Mouse (Mus musculus): Measurements from ENCODE around the gene Isyna1. TPM values are rescaled to one million over a fixed set of nuclear protein-coding genes. Genes with fewer than 3 reads are reported as not detected.
A peak's percentile ranks its signal among the peaks of the same experiment; 100 is the strongest.

Gene Isyna1
- polyA plus RNA-seq, 1 experiment from 2014 or later: 86.8 TPM

DNA sequence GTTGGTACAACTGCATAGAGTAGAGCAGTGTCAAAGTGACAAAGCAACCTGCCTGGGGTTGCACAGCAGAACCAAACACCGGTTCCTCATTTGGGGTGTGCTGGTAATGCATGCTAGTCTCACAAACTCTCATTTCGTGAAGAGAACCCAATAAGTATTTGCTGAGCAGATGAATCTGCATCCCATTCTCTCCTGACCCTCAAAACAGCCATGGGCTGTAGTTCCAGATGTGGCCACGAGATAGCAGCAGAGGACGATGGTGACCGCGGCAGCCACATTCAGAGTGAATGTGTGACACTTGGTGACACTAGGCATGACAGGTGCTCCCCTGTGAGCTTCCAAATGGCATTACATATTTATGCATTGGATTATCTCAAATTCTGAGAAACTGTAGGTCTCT lies 17.7 kb downstream of the Isyna1 start:
- ATAC-seq (ENCODE audit: low FRiP score): no peak
- peak; percentile 82 for DNase-seq (ENCODE audit: low spot score)
- peak overlapping the region; percentile 30 for H3K4me3 ChIP-seq (replicated peaks; ENCODE audit: low read length)
- H3K4me2 ChIP-seq (replicated peaks): peak overlapping the region; percentile 92
- peaks cover 38% of the 10 kb centered on the region for H3K4me1 ChIP-seq (replicated peaks; ENCODE audit: control insufficient read depth, insufficient read depth, low read length)
- H3K9me3 ChIP-seq (ENCODE audit: control insufficient read depth, low read length): no peaks in the 10 kb centered on the region
- H3K9ac ChIP-seq: peak overlapping the region; percentile 22; the same call in 1 of the 2 replicates
- H3K36me3 ChIP-seq (replicated peaks; ENCODE audit: control insufficient read depth, insufficient read depth): no peaks in the 10 kb centered on the region
- H3K27me3 ChIP-seq (ENCODE audit: control insufficient read depth, insufficient read depth, low read length): no peaks in the 10 kb centered on the region
- 2% methylated on average over 6 of the region's 6 CpGs for WGBS
- peak overlapping the region; percentile 9; the same call in 1 of the 2 replicates for H3K27ac ChIP-seq

DNA sequence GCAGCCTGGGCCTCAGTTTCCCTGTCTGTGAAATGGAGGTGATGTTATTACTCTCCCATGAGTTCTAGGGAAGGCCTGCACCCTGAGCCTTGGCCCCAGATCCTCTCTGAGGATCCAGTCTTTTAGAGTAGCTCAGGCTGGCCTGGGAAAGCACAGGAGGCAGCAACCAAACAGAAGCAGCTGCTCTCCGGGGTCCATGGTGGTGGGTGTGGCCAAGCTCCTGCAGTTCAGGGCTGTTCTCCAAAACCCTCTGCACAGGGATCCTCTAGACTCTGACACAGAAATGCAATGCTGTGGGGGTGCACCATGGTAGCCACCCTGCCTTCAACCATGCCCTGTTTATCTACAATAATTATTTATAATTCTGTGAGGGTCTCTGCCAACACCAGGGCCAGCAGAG lies 19.6 kb downstream of the Isyna1 start:
- WGBS: 9% methylated on average over 1 of the region's 1 CpGs
- Histone ChIP-seq H3K4me3 (replicated peaks; ENCODE audit: low read length) (no peak overlapping the region), H3K4me2 (replicated peaks) (no peak overlapping the region), H3K9ac (no peak overlapping the region), H3K27ac (no peak overlapping the region), H3K9me3 (ENCODE audit: control insufficient read depth, low read length) (no peaks in the 10 kb centered on the region), H3K4me1 (replicated peaks; ENCODE audit: control insufficient read depth, insufficient read depth, low read length) (peaks cover 28% of the 10 kb centered on the region), H3K36me3 (replicated peaks; ENCODE audit: control insufficient read depth, insufficient read depth) (no peaks in the 10 kb centered on the region), H3K27me3 (ENCODE audit: control insufficient read depth, insufficient read depth, low read length) (no peaks in the 10 kb centered on the region)
- no peak for DNase-seq (ENCODE audit: low spot score)
- no peak for ATAC-seq (ENCODE audit: low FRiP score)

DNA sequence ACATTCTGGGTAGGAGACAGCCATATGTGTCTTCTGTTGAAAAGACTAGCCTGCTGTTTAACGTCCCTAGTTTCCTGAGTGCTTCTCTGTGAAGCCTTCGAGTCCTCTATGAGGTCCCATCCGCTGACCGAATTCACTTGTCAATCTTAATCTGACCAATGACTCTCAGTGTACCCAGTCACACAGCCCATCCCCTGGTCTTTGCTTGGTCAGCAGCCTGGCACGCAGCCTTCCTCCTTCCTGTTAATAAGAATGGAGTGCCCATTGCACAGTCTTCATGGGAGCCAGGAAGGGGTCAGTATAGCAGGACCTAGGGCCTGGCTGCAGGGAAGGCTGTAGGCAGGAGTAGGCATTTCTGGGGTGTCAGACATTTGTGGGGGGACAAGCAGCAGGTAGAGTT lies 20.3 kb downstream of the Isyna1 start:
- no peak overlapping the region for H3K27ac ChIP-seq
- no peaks in the 10 kb centered on the region for H3K36me3 ChIP-seq (replicated peaks; ENCODE audit: control insufficient read depth, insufficient read depth)
- H3K27me3 ChIP-seq (ENCODE audit: control insufficient read depth, insufficient read depth, low read length): no peaks in the 10 kb centered on the region
- H3K4me3 ChIP-seq (replicated peaks; ENCODE audit: low read length): no peak overlapping the region
- peaks cover 23% of the 10 kb centered on the region for H3K4me1 ChIP-seq (replicated peaks; ENCODE audit: control insufficient read depth, insufficient read depth, low read length)
- H3K9me3 ChIP-seq (ENCODE audit: control insufficient read depth, low read length): no peaks in the 10 kb centered on the region
- H3K9ac ChIP-seq: no peak overlapping the region
- ATAC-seq (ENCODE audit: low FRiP score) (no peak), DNase-seq (ENCODE audit: low spot score) (no peak)
- no peak overlapping the region for H3K4me2 ChIP-seq (replicated peaks)
- WGBS: 77% methylated on average over 5 of the region's 5 CpGs

DNA sequence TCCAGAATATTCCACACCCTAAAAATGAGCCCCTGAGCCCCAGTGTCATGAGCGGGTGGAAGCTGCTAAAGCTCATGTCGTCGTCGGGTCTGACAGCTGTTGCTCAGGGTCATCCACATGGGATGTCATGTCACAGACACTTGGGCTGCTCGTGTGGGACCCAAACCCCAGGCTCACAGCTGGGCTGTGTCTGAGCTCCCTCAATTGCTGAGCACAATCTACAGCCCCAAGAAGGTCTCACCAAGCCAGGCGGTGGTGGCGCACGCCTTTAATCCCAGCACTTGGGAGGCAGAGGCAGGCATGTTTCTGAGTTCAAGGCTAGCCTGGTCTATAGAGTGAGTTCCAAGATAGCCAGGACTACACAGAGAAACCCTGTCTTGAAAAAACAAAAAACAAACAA lies 21.1 kb downstream of the Isyna1 start:
- WGBS: 86% methylated on average over 8 of the region's 8 CpGs
- Histone ChIP-seq H3K9ac (no peak overlapping the region), H3K27me3 (ENCODE audit: control insufficient read depth, insufficient read depth, low read length) (no peaks in the 10 kb centered on the region), H3K4me2 (replicated peaks) (no peak overlapping the region), H3K4me1 (replicated peaks; ENCODE audit: control insufficient read depth, insufficient read depth, low read length) (peaks cover 14% of the 10 kb centered on the region), H3K9me3 (ENCODE audit: control insufficient read depth, low read length) (no peaks in the 10 kb centered on the region), H3K27ac (no peak overlapping the region), H3K36me3 (replicated peaks; ENCODE audit: control insufficient read depth, insufficient read depth) (no peaks in the 10 kb centered on the region), H3K4me3 (replicated peaks; ENCODE audit: low read length) (no peak overlapping the region)
- DNase-seq (ENCODE audit: low spot score) (no peak), ATAC-seq (ENCODE audit: low FRiP score) (no peak)

DNA sequence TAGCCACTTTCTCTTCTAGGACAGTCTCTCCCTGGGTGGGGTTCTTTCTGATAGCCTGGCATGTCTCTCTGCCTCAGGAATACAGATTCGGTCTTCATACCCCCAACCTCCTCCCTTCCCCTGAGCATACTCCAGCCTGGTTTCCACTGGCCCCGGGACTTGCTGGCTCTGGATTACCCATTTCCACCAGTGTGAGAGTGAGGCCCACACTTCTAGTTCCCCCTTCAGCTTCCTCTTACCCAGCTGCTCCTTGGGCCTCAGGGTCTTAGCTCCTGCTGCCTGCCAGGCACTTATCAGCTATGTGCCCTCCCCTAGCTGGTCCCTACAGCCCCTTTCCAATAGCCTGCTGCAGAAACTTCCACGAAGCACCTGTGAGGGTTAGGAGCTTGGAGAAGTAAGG lies 21.7 kb downstream of the Isyna1 start, which contains the start of gene Lrrc25:
Lrrc25 (plus strand) TSS at position 262 of the 400 bp plus-strand sequence.
- ATAC-seq (ENCODE audit: low FRiP score): no peak
- no peak within 1 kb of the TSS for H3K9ac ChIP-seq

DNA sequence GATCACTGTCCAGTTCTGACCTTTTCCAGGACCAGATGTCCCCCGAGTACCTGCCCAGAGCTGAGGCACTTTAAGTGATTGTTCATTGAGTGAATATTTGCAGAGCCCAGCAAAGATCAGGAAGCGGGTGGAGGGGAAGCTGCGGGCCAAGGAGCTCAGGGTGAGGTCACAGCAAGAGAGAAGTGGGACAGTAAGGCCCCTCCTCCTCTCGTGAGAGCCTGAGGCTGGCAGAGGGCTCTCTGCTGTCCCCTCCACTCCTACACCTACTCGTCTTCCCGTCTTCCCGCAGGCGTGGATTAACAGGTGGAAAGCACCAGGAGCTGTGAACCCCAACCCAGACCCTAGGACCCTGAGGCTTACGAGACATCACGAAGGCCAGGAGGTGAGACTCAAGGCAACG lies 22.5 kb downstream of the Isyna1 start:
- H3K27ac ChIP-seq: no peak overlapping the region
- no peaks in the 10 kb centered on the region for H3K9me3 ChIP-seq (ENCODE audit: control insufficient read depth, low read length)
- no peak overlapping the region for H3K9ac ChIP-seq
- 0 out of 2 replicates have a peak, but pooled peaks cover 2% of the 10 kb centered on the region for H3K4me1 ChIP-seq (replicated peaks; ENCODE audit: control insufficient read depth, insufficient read depth, low read length)
- no peak overlapping the region for H3K4me2 ChIP-seq (replicated peaks)
- H3K4me3 ChIP-seq (replicated peaks; ENCODE audit: low read length): no peak overlapping the region
- H3K27me3 ChIP-seq (ENCODE audit: control insufficient read depth, insufficient read depth, low read length): no peaks in the 10 kb centered on the region
- no peak for DNase-seq (ENCODE audit: low spot score)
- ATAC-seq (ENCODE audit: low FRiP score): no peak
- H3K36me3 ChIP-seq (replicated peaks; ENCODE audit: control insufficient read depth, insufficient read depth): no peaks in the 10 kb centered on the region
- 57% methylated on average over 11 of the region's 11 CpGs for WGBS

More for the DNA sequence above, 21.7 kb downstream of the Isyna1 start, which contains the start of gene Lrrc25:
- 88% methylated on average over 3 of the region's 3 CpGs for WGBS
- DNase-seq (ENCODE audit: low spot score): no peak
- H3K4me2 ChIP-seq (replicated peaks): no peak within 1 kb of the TSS
- H3K27me3 ChIP-seq (ENCODE audit: control insufficient read depth, insufficient read depth, low read length): no peaks in the 10 kb centered on the region
- H3K36me3 ChIP-seq (replicated peaks; ENCODE audit: control insufficient read depth, insufficient read depth): no peaks in the 10 kb centered on the region
- no peak within 1 kb of the TSS for H3K27ac ChIP-seq
- H3K9me3 ChIP-seq (ENCODE audit: control insufficient read depth, low read length): no peaks in the 10 kb centered on the region
- peaks cover 9% of the 10 kb centered on the region; the same call in 1 of the 2 replicates for H3K4me1 ChIP-seq (replicated peaks; ENCODE audit: control insufficient read depth, insufficient read depth, low read length)
- H3K4me3 ChIP-seq (replicated peaks; ENCODE audit: low read length): no peak within 1 kb of the TSS

DNA sequence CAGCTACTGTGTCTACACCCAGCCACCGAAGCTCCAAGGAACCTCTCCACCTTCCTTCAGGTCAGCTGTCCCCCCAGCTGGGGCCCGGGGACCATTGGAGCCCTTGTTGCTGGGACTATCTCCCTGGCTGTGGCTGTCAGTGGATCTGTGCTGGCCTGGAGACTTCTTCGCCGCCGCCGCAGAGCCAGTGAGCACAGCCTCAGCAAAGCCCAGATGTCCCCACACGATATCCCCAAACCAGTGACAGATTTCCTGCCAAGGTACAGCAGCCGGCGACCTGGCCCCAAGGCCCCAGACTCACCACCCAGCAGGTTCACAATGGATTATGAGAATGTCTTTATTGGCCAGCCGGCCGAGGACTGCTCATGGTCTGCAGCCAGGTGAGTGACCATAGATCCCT lies 23.8 kb downstream of the Isyna1 start:
- WGBS: 76% methylated on average over 11 of the region's 11 CpGs
- H3K27ac ChIP-seq: no peak overlapping the region
- H3K4me2 ChIP-seq (replicated peaks): no peak overlapping the region
- no peaks in the 10 kb centered on the region for H3K4me1 ChIP-seq (replicated peaks; ENCODE audit: control insufficient read depth, insufficient read depth, low read length)
- no peaks in the 10 kb centered on the region for H3K27me3 ChIP-seq (ENCODE audit: control insufficient read depth, insufficient read depth, low read length)
- H3K36me3 ChIP-seq (replicated peaks; ENCODE audit: control insufficient read depth, insufficient read depth): no peaks in the 10 kb centered on the region
- no peak for ATAC-seq (ENCODE audit: low FRiP score)
- H3K9ac ChIP-seq: no peak overlapping the region
- no peaks in the 10 kb centered on the region for H3K9me3 ChIP-seq (ENCODE audit: control insufficient read depth, low read length)
- H3K4me3 ChIP-seq (replicated peaks; ENCODE audit: low read length): no peak overlapping the region
- DNase-seq (ENCODE audit: low spot score): no peak

DNA sequence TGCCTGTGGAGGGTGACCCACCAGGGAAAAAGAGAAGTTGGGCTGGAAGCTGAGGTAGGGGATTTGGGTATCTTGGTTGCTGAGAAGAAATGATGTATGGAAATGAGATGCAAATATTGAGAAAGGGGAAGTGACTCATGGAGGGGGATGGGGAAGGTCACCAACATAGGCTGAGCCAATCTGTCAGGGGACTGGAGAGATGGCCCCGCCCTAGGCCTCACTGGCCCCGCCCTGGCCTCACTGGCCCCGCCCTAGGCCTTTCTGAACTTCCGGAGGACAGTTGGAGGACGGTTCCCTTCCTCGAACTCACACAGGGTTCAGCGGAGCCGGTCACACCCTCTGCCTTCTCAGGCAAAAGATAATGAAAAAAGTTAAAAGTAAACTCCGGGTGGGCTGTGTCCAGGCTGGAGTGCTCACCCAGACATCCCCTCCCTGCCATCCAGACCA lies 24.7 kb downstream of the Isyna1 start:
- no peaks in the 10 kb centered on the region for H3K27me3 ChIP-seq (ENCODE audit: control insufficient read depth, insufficient read depth, low read length)
- H3K4me2 ChIP-seq (replicated peaks): no peak overlapping the region
- WGBS: 26% methylated on average over 9 of the region's 9 CpGs
- H3K4me1 ChIP-seq (replicated peaks; ENCODE audit: control insufficient read depth, insufficient read depth, low read length): no peaks in the 10 kb centered on the region
- no peaks in the 10 kb centered on the region for H3K36me3 ChIP-seq (replicated peaks; ENCODE audit: control insufficient read depth, insufficient read depth)
- no peak overlapping the region for H3K9ac ChIP-seq
- no peak overlapping the region for H3K4me3 ChIP-seq (replicated peaks; ENCODE audit: low read length)
- no peak for ATAC-seq (ENCODE audit: low FRiP score)
- DNase-seq (ENCODE audit: low spot score): no peak
- H3K9me3 ChIP-seq (ENCODE audit: control insufficient read depth, low read length): no peaks in the 10 kb centered on the region
- H3K27ac ChIP-seq: no peak overlapping the region

DNA sequence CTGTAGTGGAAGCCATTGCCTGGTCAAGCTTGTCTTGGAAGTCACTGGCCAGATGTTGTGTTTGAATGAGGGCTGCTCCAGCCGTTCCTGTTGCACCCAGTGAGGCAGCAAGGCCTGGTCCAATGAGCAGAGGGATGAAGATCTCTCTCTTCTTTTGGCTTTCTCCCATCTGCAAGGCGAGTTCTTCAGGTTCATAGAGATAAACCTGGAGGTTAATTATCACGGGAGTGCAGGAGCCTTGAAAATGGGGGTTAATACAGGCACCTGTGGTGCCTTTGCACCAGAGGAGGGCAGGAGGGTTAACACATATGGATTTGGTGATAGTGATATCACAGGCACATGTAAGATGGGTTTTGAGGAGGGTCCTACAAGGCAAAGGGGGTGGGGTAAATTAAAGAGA lies 28.0 kb downstream of the Isyna1 start:
- H3K4me2 ChIP-seq (replicated peaks): no peak overlapping the region
- no peak overlapping the region for H3K9ac ChIP-seq
- 65% methylated on average over 3 of the region's 3 CpGs for WGBS
- H3K9me3 ChIP-seq (ENCODE audit: control insufficient read depth, low read length): no peaks in the 10 kb centered on the region
- no peak overlapping the region for H3K27ac ChIP-seq
- no peaks in the 10 kb centered on the region for H3K4me1 ChIP-seq (replicated peaks; ENCODE audit: control insufficient read depth, insufficient read depth, low read length)
- no peaks in the 10 kb centered on the region for H3K36me3 ChIP-seq (replicated peaks; ENCODE audit: control insufficient read depth, insufficient read depth)
- no peak for ATAC-seq (ENCODE audit: low FRiP score)
- no peak overlapping the region for H3K4me3 ChIP-seq (replicated peaks; ENCODE audit: low read length)
- H3K27me3 ChIP-seq (ENCODE audit: control insufficient read depth, insufficient read depth, low read length): no peaks in the 10 kb centered on the region
- DNase-seq (ENCODE audit: low spot score): no peak

DNA sequence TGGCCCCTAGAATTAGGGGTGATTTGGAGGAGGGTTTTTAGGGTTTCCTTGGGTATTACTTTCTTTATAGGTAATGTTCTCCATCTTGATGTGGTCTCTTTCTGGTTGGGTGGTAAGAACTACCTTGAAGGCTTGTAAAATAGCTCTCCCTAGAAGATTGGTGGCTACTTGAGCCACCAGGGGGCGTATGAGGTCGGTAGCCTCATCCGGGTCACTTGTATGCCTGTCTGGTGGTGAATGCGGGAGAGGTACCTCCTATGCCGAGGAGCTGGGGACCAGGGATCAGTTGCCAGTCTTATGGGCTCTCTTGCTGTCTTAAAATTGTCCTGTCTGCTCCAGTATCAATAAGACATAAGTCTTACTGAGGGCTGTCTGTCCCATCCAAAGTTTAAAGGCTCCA lies 30.9 kb downstream of the Isyna1 start:
- ATAC-seq (ENCODE audit: low FRiP score) (no peak), DNase-seq (ENCODE audit: low spot score) (no peak)
- 23% methylated on average over 5 of the region's 5 CpGs for WGBS
- Histone ChIP-seq H3K27ac (no peak overlapping the region), H3K36me3 (replicated peaks; ENCODE audit: control insufficient read depth, insufficient read depth) (no peaks in the 10 kb centered on the region), H3K4me1 (replicated peaks; ENCODE audit: control insufficient read depth, insufficient read depth, low read length) (no peaks in the 10 kb centered on the region; the same call in 1 of the 2 replicates), H3K4me3 (replicated peaks; ENCODE audit: low read length) (no peak overlapping the region), H3K27me3 (ENCODE audit: control insufficient read depth, insufficient read depth, low read length) (no peaks in the 10 kb centered on the region), H3K9me3 (ENCODE audit: control insufficient read depth, low read length) (no peaks in the 10 kb centered on the region), H3K4me2 (replicated peaks) (no peak overlapping the region), H3K9ac (no peak overlapping the region)

Measured in hindbrain, embryonic 14.5 days (tissue).